Mouse (Mus musculus) MEL (cell line): ENCODE measurements at regions not wholly inside any gene's neighbourhood (a gene's known extent, or its start where the extent isn't known, plus 50 kb on each side); places are given as distances from the start of the nearest gene placed in this dataset.

Source experiments
- BHLHE40 ChIP-seq: IDR thresholded peaks from 2 replicates; pipeline ENCODE4 v1.6.1; 2012; ENCODE audit warnings: low read depth, mild to moderate bottlenecking, inconsistent platforms, low read length, improper control_type of control experiment, borderline replicate concordance
- CHD2 ChIP-seq: IDR thresholded peaks from 2 replicates; pipeline ENCODE4 v1.6.1; 2011; ENCODE audit warnings: low read length, improper control_type of control experiment
- CTCF ChIP-seq, 3 experiments: IDR thresholded peaks in 2 of 3; conservative IDR thresholded peaks in 1 of 3; 2 replicates each; pipeline ENCODE4 v1.5.1; 2011 to 2012; ENCODE audit warnings: low read length in 3 of 3, low read depth in 2 of 3, mild to moderate bottlenecking in 2 of 3, improper control_type of control experiment in 1 of 3, inconsistent platforms in 1 of 3, mixed read lengths in 1 of 3, moderate library complexity in 1 of 3; ENCODE audit not compliant: control insufficient read depth in 1 of 3, insufficient read depth in 1 of 3, poor library complexity in 1 of 3, severe bottlenecking in 1 of 3
- ETS1 ChIP-seq: IDR thresholded peaks from 2 replicates; pipeline ENCODE4 v1.6.1; 2012; ENCODE audit warnings: low read depth, mild to moderate bottlenecking, inconsistent platforms, low read length, improper control_type of control experiment, moderate library complexity
- JUND ChIP-seq: IDR thresholded peaks from 2 replicates; pipeline ENCODE4 v1.6.1; 2011; ENCODE audit warnings: low read depth, mild to moderate bottlenecking, improper control_type of control experiment, low read length
- MAFK ChIP-seq: IDR thresholded peaks from 2 replicates; pipeline ENCODE4 v1.6.1; 2011; ENCODE audit warnings: low read depth, mild to moderate bottlenecking, low read length, improper control_type of control experiment, borderline replicate concordance
- MEF2A ChIP-seq: IDR thresholded peaks from 2 replicates; pipeline ENCODE4 v1.6.1; 2014; ENCODE audit warnings: low read depth, mild to moderate bottlenecking, inconsistent platforms, low read length, improper control_type of control experiment; ENCODE audit not compliant: poor library complexity, insufficient replicate concordance, severe bottlenecking; ENCODE audit errors: extremely low read depth
- MXI1 ChIP-seq: IDR thresholded peaks from 2 replicates; pipeline ENCODE4 v1.6.1; 2011; ENCODE audit warnings: mild to moderate bottlenecking, low read depth, low read length, improper control_type of control experiment
- NRF1 ChIP-seq: IDR thresholded peaks from 2 replicates; pipeline ENCODE4 v1.6.1; 2014; ENCODE audit warnings: low read depth, mild to moderate bottlenecking, inconsistent platforms, low read length, improper control_type of control experiment, moderate library complexity; ENCODE audit not compliant: poor library complexity, insufficient read depth, severe bottlenecking
- POLR2A ChIP-seq, 2 experiments: IDR thresholded peaks; 2 replicates each; pipeline ENCODE4 v1.6.1; 2011 to 2012; ENCODE audit warnings: low read length in 2 of 2, mild to moderate bottlenecking in 2 of 2, control low read depth in 1 of 2, improper control_type of control experiment in 1 of 2, low read depth in 1 of 2, moderate library complexity in 1 of 2; ENCODE audit not compliant: control insufficient read depth in 1 of 2, insufficient read depth in 1 of 2, poor library complexity in 1 of 2
- SIN3A ChIP-seq: IDR thresholded peaks from 2 replicates; pipeline ENCODE4 v1.6.1; 2012; ENCODE audit warnings: low read length, improper control_type of control experiment, inconsistent platforms
- SMC3 ChIP-seq: IDR thresholded peaks from 2 replicates; pipeline ENCODE4 v1.6.1; 2011; ENCODE audit warnings: low read depth, low read length, improper control_type of control experiment
- ZC3H11A ChIP-seq: IDR thresholded peaks from 2 replicates; pipeline ENCODE4 v1.6.1; 2012; ENCODE audit warnings: low read depth, mild to moderate bottlenecking, inconsistent platforms, low read length, improper control_type of control experiment
- ZMIZ1 ChIP-seq: IDR thresholded peaks from 2 replicates; pipeline ENCODE4 v1.6.1; 2012; ENCODE audit warnings: low read depth, mild to moderate bottlenecking, inconsistent platforms, low read length, improper control_type of control experiment, moderate library complexity

DNA sequence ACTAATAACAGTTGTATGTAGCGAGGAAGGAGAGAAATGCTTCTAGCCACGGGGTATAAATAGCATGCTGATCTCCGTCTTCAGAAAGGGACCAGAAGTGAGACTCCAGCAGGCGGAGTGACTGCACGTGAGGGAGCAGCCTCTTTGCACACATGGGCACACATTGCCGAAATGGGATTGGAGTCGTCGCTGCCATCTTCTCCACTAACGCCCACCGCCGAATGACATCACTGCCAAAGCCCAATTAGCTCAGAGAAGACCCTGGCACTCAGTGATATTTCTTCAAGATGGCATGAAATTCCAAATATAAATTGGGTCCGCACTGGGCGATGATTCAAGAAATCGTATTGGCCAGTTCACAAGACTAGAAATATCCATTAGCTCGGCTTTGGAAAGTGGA, 220.9 kb upstream of the Nr4a3 start:
- no peak for TF ChIP-seq SMC3
- TF ChIP-seq MXI1, result no peak
- TF ChIP-seq CTCF (IDR thresholded peaks at IDR 0.05 in 2 of 3, conservative IDR thresholded peaks at IDR 0.05 in 1 of 3; ENCODE audit: control insufficient read depth in 1 of 3, insufficient read depth in 1 of 3, low read depth in 2 of 3, low read length in 3 of 3, poor library complexity in 1 of 3, severe bottlenecking in 1 of 3), result no peak
- no peak for TF ChIP-seq POLR2A (IDR thresholded peaks at IDR 0.05; ENCODE audit: control insufficient read depth in 1 of 2, insufficient read depth in 1 of 2, low read depth in 1 of 2, low read length in 2 of 2, poor library complexity in 1 of 2)
- no peak for TF ChIP-seq ZC3H11A
- TF ChIP-seq NRF1, result no peak
- no peak for TF ChIP-seq ETS1
- no peak for TF ChIP-seq MEF2A
- no peak for TF ChIP-seq SIN3A
- TF ChIP-seq ZMIZ1, result no peak
- TF ChIP-seq MAFK, result no peak
- TF ChIP-seq JUND, result no peak
- TF ChIP-seq CHD2, result no peak
- TF ChIP-seq BHLHE40, result no peak
